Mouse (Mus musculus): ENCODE results near the gene Frmd8. TPM values are rescaled to one million over a fixed set of nuclear protein-coding genes. Genes with fewer than 3 reads are reported as not detected.

Gene Frmd8
- polyA plus RNA-seq, 1 experiment: 23.1 TPM

- Histone ChIP-seq H3K4me1 (ENCODE audit: control insufficient read depth, insufficient read depth, low read length) (peaks cover 45% of the 10 kb centered on the region), H3K4me3 (ENCODE audit: insufficient read depth, low read depth, low read length) (no peak overlapping the region), H3K27ac (ENCODE audit: insufficient read depth, low read depth, low read length) (peak overlapping the region; percentile 72), H3K36me3 (ENCODE audit: control insufficient read depth, insufficient read depth, low read length) (peaks cover 7% of the 10 kb centered on the region; the same call in 1 of the 2 replicates), H3K27me3 (replicated peaks; ENCODE audit: control insufficient read depth, insufficient read depth, low read length) (no peaks in the 10 kb centered on the region)
- DNase-seq: peak; percentile 52
- 39% methylated on average over 9 of the region's 9 CpGs for whole genome bisulfite sequencing
- TF ChIP-seq POLR2A (IDR thresholded peaks at IDR 0.05; ENCODE audit: low read depth, low read length): no peak
Observed at GRCm38 (mm10) chr19:5827456-5828154, 47.5 kb downstream of the Frmd8 start.

DNA sequence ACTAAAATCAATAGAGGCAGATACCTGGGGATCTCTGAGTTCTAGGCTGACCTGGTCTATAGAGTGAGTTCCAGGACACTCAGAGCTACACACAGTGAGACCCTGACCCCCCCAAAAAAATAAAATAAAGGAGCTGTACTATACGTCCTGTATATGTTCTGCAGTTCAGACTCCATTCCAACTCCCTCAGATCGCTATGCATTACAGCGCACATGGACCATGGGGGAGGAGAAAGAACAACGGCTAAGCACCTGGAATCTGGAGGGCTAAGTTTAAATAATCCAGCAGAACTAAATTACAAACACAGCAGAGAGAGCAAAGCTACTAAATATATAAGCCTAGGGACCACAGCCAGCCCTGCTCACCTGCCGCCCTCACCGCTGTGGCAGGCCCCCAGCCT, 48.0 kb downstream of the Frmd8 start:
- Histone ChIP-seq H3K4me3 (ENCODE audit: insufficient read depth, low read depth, low read length) (no peak overlapping the region), H3K36me3 (ENCODE audit: control insufficient read depth, insufficient read depth, low read length) (peaks cover 7% of the 10 kb centered on the region; the same call in 1 of the 2 replicates), H3K27ac (ENCODE audit: insufficient read depth, low read depth, low read length) (peak overlapping the region; percentile 72), H3K27me3 (replicated peaks; ENCODE audit: control insufficient read depth, insufficient read depth, low read length) (no peaks in the 10 kb centered on the region), H3K4me1 (ENCODE audit: control insufficient read depth, insufficient read depth, low read length) (peaks cover 44% of the 10 kb centered on the region)
- no peak for DNase-seq
- TF ChIP-seq POLR2A (IDR thresholded peaks at IDR 0.05; ENCODE audit: low read depth, low read length): peak; percentile 32
- no peak for TF ChIP-seq CTCF (conservative IDR thresholded peaks at IDR 0.05; ENCODE audit: insufficient read depth, insufficient read length, low read depth, low read length)
- 76% methylated on average over 6 of the region's 6 CpGs for WGBS

DNA sequence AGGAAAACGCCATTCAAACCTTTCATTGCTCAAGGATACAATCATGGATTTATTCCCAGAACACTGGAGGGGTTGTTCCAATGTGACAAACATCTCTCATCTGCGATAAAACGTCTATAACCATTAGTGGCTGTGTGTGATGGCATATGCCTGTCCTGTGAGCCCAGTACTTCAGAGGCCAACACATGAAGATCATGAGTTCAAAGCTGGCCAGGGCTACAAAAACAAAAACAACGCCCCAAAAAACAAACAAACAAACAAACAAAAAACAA, 48.4 kb downstream of the Frmd8 start:
- H3K27me3 ChIP-seq (replicated peaks; ENCODE audit: control insufficient read depth, insufficient read depth, low read length): no peaks in the 10 kb centered on the region
- peak overlapping the region; percentile 49 for H3K27ac ChIP-seq (ENCODE audit: insufficient read depth, low read depth, low read length)
- no peak for TF ChIP-seq POLR2A (IDR thresholded peaks at IDR 0.05; ENCODE audit: low read depth, low read length)
- TF ChIP-seq CTCF (conservative IDR thresholded peaks at IDR 0.05; ENCODE audit: insufficient read depth, insufficient read length, low read depth, low read length): no peak
- DNase-seq: no peak
- H3K36me3 ChIP-seq (ENCODE audit: control insufficient read depth, insufficient read depth, low read length): peaks cover 7% of the 10 kb centered on the region; the same call in 1 of the 2 replicates
- H3K4me1 ChIP-seq (ENCODE audit: control insufficient read depth, insufficient read depth, low read length): peaks cover 40% of the 10 kb centered on the region
- 64% methylated on average over 4 of the region's 4 CpGs for whole genome bisulfite sequencing
- no peak overlapping the region for H3K4me3 ChIP-seq (ENCODE audit: insufficient read depth, low read depth, low read length)

DNA sequence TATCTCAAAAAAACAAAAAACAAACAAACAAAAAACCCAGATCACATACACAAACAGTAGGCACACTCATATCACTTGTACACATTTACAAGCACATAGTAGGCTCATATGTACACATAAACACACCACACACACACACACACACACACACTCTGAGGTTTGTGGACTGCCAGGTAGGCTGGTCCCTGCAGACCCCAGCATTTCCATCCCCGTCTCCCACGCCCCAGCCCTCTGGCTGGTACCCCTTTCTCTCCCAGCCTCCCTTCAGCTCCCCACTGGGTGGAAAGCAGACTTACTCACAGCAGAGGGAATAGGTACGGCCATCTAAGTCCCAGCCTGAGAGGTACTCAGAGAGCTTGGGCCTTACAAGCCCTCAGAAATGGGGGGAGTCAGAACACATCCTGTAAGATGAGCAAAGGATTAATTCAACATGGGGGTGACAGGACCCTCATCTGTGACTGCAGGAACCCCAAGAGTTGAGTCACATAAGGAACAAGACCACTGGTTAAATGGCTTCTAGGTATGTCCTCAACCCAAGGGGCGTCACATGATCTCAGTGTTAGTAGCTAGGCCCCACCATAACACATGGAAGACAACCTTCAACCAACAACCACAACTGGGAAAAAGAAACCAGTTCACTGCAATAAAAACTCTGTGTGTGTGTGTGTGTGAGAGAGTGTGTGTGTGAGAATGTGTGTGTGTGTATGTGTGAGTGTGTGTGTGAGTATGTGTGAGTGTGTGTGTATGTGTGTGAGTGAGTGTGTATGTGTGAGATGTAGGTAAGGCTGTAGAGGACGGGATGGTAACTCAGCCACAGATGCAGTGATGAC, 49.0 kb downstream of the Frmd8 start:
- TF ChIP-seq POLR2A (IDR thresholded peaks at IDR 0.05; ENCODE audit: low read depth, low read length) (no peak), CTCF (conservative IDR thresholded peaks at IDR 0.05; ENCODE audit: insufficient read depth, insufficient read length, low read depth, low read length) (no peak)
- Histone ChIP-seq H3K27ac (ENCODE audit: insufficient read depth, low read depth, low read length) (peak overlapping the region; percentile 49), H3K4me3 (ENCODE audit: insufficient read depth, low read depth, low read length) (no peak overlapping the region), H3K27me3 (replicated peaks; ENCODE audit: control insufficient read depth, insufficient read depth, low read length) (no peaks in the 10 kb centered on the region), H3K36me3 (ENCODE audit: control insufficient read depth, insufficient read depth, low read length) (peaks cover 7% of the 10 kb centered on the region; the same call in 1 of the 2 replicates), H3K4me1 (ENCODE audit: control insufficient read depth, insufficient read depth, low read length) (peaks cover 35% of the 10 kb centered on the region)
- no peak for DNase-seq
- 80% methylated on average over 5 of the region's 5 CpGs for WGBS

DNA sequence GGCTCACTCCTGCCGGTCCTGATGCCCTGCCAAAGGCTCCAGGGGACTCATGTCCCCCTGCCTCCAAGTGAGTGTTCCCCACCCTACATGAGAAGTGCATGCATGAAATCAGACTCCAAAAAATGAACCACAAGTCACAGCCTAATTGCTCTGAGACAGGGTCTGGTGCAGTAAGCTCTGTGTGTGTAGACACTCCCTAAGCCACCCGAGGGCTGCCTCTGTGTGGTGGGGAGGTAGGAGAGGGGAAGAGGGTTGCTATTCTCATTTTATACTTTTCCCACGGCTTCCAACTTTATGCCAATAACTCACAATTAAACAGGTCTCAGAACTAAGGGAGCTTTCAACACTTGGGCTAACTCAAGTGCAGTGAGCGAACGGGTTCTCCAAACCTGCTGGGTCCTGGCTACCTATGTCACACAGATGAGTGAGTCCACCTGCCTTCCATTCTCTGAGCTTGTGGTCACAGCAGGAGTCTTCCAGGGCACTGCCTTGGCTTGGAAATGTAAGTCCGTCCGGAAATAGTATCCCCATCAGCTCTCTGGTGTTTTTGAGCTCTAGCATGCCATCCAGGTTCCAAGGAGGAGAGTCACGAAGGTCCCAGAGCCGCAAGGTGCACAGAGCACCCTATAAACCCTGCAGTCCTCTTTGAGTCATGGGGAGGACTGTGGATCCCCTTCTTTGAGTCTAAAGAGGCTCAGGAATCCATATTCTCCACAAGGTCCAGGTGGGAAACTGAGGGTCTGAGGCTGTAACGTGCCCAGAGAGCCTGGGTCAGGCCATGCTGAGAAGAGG, 50.1 kb downstream of the Frmd8 start:
- Histone ChIP-seq H3K4me3 (ENCODE audit: insufficient read depth, low read depth, low read length) (no peak overlapping the region), H3K36me3 (ENCODE audit: control insufficient read depth, insufficient read depth, low read length) (peaks cover 7% of the 10 kb centered on the region; the same call in 1 of the 2 replicates), H3K4me1 (ENCODE audit: control insufficient read depth, insufficient read depth, low read length) (peaks cover 31% of the 10 kb centered on the region), H3K27me3 (replicated peaks; ENCODE audit: control insufficient read depth, insufficient read depth, low read length) (no peaks in the 10 kb centered on the region), H3K27ac (ENCODE audit: insufficient read depth, low read depth, low read length) (peak overlapping the region; percentile 68)
- no peak for TF ChIP-seq CTCF (conservative IDR thresholded peaks at IDR 0.05; ENCODE audit: insufficient read depth, insufficient read length, low read depth, low read length)
- TF ChIP-seq POLR2A (IDR thresholded peaks at IDR 0.05; ENCODE audit: low read depth, low read length): no peak
- 54% methylated on average over 10 of the region's 10 CpGs for WGBS
- no peak for DNase-seq

DNA sequence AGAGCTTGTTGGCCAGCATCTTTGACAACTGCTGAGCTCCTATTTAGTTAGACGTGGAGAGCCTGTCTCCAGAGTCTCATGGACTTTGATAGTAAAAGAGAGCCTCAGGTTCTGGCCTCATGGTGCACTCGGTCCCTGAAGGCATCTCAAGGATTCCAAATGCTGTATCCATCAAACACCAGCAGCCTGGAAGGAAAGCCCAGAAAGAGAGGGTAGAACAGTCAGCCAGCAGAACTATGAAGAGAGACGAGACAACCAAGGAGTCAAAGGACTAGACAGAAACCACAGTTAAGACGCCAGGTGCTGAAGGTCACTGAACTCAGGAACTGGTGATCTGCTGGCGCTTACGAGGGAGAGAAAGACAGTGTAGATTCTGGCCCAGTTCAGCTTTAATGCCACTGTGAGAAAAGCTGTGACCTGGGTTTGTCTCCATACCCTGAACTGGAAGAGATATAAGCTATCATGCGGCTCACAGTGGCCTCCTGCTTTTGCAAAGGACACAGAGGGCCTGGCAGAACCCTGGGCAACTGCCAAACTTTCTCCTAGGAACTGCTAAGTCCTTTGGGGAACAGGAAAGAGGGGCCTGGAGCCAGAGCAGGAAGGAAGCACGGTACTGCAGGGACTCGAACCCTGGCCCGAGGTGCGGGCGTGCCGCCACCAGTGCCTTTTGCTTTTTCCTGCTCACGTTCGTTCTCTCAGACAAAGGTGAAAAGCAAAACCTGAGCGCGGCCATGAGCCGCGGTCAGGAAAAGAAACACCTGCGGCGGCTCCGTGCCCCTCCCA, 50.8 kb downstream of the Frmd8 start:
- H3K27ac ChIP-seq (ENCODE audit: insufficient read depth, low read depth, low read length): peak overlapping the region; percentile 68
- TF ChIP-seq CTCF (conservative IDR thresholded peaks at IDR 0.05; ENCODE audit: insufficient read depth, insufficient read length, low read depth, low read length) (no peak), POLR2A (IDR thresholded peaks at IDR 0.05; ENCODE audit: low read depth, low read length) (no peak)
- peak; percentile 75 for DNase-seq
- H3K27me3 ChIP-seq (replicated peaks; ENCODE audit: control insufficient read depth, insufficient read depth, low read length): no peaks in the 10 kb centered on the region
- H3K4me3 ChIP-seq (ENCODE audit: insufficient read depth, low read depth, low read length): no peak overlapping the region
- H3K36me3 ChIP-seq (ENCODE audit: control insufficient read depth, insufficient read depth, low read length): peaks cover 7% of the 10 kb centered on the region; the same call in 1 of the 2 replicates
- H3K4me1 ChIP-seq (ENCODE audit: control insufficient read depth, insufficient read depth, low read length): peaks cover 34% of the 10 kb centered on the region
- WGBS: 28% methylated on average over 22 of the region's 22 CpGs

Measured in kidney, adult 2 months (tissue).